Mouse (Mus musculus) heart, postnatal 0 days (tissue): ENCODE data around the gene Ncam1.

Experiments
- CTCF ChIP-seq: IDR thresholded peaks from 2 replicates; pipeline ENCODE4 v1.5.1; 2016; ENCODE audit warnings: antibody characterized with exemption, control low read depth, low read depth
- EP300 ChIP-seq: IDR thresholded peaks from 2 replicates; pipeline ENCODE4 v1.6.1; 2016; ENCODE audit warnings: antibody characterized with exemption, low read depth

DNA sequence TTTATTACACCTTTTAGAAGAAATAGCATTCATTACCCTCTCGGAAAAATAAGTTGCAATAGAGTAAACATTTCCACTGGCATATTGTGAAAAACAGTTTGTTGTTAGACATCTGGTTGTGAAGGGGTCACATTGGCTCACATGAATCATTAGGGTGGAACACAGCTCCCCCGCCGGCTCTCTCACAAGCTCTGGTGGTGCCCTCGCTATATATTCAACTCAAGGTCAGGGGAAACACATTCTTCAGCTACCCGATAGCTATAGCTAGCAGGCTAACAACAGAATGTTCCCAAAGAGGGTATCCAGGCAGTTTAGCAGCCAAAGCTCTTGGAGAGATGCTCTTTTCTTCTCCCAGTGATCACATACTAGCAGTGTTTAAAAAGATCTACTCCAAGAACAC is 133.4 kb downstream of the Ncam1 start:
- TF ChIP-seq CTCF: no peak
- no peak for TF ChIP-seq EP300
